Mouse (Mus musculus) urinary bladder, adult 18-20 months (tissue): ENCODE measurements at regions not wholly inside any gene's neighbourhood (a gene's known extent, or its start where the extent isn't known, plus 50 kb on each side); places are given as distances from the start of the nearest gene placed in this dataset.

Source experiments
- DNase-seq, 2 experiments: peaks; one replicate each; pipeline ENCODE4 v3.0.0; 2022; ENCODE audit warnings: low spot score in 2 of 2, mixed read lengths in 2 of 2

GRCm38 (mm10) chr17:48592457-48592856 lies 137.8 kb downstream of the Unc5cl start:
- DNase-seq = no peak

DNA sequence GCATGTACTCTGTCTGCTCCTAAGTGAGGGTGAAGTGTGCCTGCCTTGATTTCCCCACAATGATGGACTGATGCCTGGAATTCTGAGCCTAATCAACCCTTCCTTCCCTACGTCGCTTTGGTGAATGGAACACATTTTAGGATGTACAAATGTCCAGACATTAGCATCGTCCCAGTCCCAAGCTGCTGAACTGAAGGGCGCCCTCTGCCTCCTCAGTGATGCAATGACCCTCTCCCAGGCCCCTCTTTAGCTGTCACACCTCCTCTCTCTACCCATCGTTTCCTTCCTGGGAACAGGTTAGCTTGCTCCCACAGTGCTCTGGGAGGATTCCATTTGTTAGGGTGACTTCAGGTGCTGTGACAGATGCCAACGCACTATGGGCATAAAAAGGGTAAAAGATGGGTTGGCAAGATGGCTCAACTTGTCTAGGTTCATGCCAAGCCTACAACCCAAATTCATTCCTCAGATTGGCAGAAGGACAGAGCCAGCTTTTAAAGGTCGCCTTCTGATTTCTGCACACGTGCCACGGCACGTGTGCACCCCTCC lies 140.8 kb downstream of the Unc5cl start:
- no peak for DNase-seq

DNA sequence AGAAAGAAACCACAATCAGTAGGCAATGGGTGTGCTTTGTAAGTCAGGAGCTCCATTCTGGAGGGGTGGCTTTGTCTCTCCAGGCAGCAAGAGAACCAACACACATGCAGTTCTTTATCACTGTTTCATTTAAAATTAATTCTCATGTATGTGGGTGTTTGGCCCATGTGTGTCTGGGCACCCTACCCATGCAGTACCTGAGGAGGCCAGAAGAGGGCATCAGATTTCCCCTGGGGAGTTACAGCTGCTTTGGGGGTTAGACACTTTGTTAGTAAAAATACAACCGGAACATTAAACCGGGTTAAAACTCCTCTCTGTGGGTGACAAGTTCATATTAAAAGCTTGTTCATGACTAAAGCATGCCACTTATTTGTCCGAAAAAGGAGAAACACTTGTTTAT lies 141.7 kb downstream of the Unc5cl start:
- DNase-seq = no peak

DNA sequence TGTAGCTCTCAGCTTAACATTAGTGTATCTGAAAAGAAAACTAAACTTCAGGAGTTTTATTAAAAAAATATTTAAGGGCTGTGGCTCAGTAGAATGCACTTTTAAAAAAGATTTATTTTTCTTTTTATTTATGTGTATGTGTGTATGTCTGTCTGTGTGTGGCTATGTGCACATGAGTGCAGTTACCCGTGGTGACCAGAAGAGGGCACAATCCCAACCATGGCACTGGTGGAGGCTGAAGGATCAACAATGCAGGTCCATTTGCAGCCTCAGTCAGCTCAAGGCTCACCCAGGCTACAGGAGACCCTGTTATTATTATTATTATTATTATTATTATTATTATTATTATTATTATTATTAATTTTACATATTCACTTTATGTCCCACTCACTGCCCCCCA lies 142.6 kb downstream of the Unc5cl start:
- no peak for DNase-seq

- no peak for DNase-seq
Measured at GRCm38 (mm10) chr17:48598471-48599141, 143.9 kb downstream of the Unc5cl start.

DNA sequence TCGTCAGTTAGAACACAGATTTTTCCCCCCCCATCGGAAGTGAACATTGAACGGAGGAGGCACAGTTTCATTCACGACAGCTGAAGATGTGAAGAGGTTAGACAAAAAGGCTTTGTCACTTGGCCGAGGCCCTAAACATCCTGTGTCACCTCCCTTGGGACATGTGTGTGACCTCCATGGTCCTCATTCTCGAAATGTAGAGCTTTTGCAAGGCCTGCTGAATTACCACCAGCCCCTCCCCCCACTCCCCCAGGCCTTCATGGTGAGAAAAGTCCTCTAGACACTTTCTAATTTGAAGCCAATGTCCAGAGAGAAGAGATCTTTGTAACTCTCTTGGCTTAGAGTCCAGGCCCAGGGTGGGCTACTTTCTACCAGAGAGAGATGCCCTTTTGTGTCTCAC lies 145.5 kb downstream of the Unc5cl start:
- no peak for DNase-seq

- no peak for DNase-seq
Measured at GRCm38 (mm10) chr17:48602554-48602953, 147.9 kb downstream of the Unc5cl start.

DNA sequence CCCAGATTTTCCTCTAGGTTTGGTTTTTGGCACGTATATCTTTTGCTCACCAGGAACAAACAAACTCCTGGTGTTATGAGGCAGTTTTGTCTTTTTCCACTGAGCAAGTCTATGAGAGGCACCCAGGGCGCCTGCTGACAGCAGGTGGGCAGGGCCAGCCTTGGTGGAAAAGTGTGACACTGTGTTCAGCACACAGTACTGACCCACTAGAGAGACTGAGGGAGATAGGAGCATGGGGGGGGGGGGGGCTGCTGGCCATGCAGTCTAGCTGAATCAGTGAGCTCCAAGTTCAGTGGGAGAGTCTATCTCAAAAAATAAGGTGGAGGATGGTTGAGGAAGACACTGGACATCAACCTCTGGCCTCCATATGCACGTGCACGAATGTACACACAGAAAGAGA lies 152.1 kb downstream of the Unc5cl start:
- DNase-seq = no peak

DNA sequence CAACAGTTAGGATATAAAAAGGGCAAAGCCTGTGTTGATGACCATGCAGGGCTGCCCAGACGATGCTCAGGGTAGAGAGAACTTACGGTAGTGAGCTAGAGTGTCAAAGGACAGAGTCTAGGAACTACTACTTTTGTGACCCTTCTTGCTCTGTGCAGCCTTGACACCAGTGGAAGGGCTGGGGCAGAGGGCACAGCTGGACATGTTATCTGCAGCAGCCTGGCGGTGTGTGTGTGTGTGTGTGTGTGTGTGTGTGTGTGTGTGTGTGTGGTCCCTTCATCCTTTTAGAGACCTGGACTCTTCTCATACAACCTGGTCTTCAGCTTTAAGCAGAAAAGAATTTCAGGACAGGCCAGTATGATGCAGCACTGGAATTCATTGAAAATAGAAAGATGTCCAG lies 153.6 kb downstream of the Unc5cl start:
- DNase-seq = no peak

- DNase-seq = no peak
Measured at GRCm38 (mm10) chr17:48610107-48610506, 155.4 kb downstream of the Unc5cl start.

DNA sequence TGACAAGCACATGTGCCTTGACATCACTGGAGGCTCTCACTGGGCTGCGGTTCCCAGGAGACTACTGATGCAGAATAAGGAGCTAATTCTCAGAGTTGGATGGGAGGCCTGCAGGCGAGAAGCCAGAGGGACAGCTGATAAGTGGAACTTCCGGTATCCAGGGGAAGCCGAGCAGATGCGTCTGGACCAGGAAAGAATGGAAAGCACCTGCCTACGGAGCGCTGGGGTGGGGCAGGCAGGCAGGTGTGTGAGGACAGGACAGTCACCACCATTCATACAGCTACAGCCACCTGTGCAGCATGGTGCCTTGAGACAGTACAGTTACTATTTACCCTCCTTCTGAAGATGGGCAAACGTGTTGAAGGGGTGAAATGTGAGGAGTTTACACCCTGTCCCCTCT lies 156.1 kb downstream of the Unc5cl start:
- DNase-seq = no peak

- DNase-seq = no peak
Measured at GRCm38 (mm10) chr17:48613491-48613890, 158.8 kb downstream of the Unc5cl start.

GRCm38 (mm10) chr17:48615248-48615647 lies 160.5 kb downstream of the Unc5cl start:
- DNase-seq = no peak

- no peak for DNase-seq
Measured at GRCm38 (mm10) chr17:48616205-48616604, 161.5 kb downstream of the Unc5cl start.

DNA sequence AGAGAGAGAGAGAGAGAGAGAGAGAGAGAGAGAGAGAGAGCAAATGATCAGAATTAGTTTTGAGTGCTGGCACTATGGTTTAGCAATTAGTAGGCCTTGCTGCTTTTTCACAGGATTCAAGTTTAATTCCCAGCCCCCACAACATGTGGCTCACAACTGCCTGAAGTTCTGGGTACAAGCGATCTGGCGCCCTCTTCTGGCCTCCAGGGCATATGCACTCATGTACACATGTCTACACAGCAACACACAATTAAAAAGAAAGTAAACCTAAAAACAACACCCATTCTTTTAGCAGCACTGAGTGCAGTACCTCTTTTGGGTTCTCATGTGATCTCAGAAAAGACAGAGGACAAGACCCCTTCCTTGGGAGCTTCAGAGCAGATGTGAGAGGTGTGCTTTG lies 166.2 kb downstream of the Unc5cl start:
- no peak for DNase-seq

DNA sequence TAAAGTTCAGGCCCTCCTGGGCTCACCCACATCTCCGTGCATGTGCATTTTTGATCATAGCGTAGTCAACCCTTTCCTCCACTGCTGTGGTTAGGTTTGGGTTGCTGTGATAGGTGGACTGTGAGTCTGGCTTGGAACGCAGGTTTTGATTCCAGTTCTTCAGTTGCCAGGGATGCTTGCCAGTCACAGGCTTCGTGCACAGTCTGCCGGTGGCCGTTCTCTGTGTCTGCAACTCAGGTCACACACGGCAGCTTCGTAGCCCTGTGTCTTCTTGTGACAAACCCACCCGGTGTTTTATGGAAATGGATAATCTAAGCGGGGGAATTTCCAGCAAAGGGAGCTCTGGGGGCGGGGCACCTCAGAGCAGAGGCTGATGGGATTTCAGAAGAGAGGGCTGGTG lies 167.0 kb downstream of the Unc5cl start:
- no peak for DNase-seq

DNA sequence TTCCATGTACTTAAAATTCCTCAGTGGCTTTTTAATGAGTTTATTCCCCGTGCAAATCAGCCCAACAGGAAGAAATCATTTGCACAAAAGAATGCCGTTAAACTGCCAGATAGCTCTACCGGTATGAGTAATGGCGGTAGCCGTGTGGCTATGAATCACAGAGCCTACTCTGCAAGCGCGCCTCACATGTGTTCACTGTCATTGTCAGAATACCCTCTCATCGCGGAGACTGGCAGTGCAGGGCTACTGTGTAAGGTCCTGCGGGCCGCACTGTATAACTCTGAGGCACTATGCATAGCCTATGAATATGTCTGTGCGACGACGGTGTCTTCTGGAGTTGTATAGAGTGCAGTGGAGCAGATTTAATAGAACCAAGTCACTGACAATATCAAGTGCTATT lies 170.2 kb downstream of the Unc5cl start:
- no peak for DNase-seq

DNA sequence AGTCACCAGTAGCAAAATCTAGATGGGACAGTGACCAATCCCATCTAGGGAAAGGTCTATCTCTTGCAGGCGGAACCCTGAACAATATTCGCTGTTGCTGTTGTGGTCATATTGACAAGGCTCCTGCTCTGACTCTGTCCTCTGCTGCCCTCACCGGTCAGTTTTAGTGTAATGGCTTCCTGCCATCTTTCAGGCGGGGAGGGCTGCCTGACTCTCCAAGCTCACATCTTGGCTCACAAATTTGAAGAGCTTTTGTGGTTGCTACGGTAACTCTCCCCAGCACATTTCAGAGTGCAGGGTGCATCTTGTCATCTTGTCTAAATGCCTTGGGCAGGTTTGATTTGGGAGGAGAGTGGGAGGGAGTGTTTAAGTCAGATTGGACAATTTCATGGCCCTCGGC lies 171.3 kb downstream of the Unc5cl start:
- no peak for DNase-seq

DNA sequence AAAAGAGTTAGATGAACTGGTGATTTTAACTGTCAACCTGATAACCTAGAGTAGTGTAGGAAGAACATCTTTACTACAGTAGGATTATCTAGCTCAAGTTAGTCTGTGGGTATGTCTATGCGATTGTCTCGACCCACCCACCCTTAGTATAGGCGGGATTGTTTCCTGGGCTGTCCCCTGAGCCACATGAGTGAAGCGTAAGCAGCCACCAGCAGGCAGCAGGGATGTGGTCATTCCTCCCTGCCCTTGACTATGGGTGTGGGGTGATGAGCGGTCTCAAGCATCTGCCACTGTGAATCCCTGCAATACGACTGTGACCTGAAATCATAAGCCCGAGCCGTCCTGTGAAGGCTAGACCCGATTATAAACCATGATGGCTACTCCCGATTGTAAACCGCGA lies 184.9 kb downstream of the Unc5cl start:
- DNase-seq = no peak

- no peak for DNase-seq
Measured at GRCm38 (mm10) chr17:48643533-48644019, 188.9 kb downstream of the Unc5cl start.

- DNase-seq = no peak
Measured at GRCm38 (mm10) chr17:48645056-48645455, 190.4 kb downstream of the Unc5cl start.

DNA sequence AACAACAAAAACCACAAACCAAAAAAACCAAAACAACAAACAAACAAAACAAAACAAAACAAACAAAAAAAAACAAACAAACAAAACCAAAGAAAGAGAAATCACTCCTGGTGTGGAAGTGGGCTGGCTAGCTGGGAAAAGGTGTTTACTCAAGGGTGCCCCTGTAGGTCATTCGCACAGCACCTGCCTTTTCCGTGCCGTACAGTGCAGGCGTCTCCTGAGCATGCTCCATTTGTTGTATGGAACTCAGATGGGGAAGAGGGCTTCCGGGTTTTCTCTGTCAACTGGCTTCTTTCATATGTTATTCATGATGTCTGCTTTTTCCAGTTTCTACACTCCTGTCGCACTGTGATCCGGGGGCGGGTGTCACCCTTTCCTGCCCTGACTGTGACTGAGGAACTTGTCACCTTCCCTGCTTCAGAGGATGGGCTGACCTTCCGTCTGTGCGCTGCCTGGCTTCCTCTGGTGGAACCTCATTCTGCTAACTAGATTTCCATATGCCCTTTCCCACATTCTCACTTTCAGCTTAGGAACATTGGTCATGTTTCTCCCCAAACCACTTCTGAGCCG lies 192.0 kb downstream of the Unc5cl start:
- DNase-seq = no peak

- DNase-seq = no peak
Measured at GRCm38 (mm10) chr17:48647431-48647830, 192.7 kb downstream of the Unc5cl start.
